Mouse (Mus musculus) bone marrow macrophage, adult 2 months (primary cell): ENCODE data around the gene Btn1a1. TPM values are rescaled to one million over a fixed set of nuclear protein-coding genes. Genes with fewer than 3 reads are reported as not detected.

Source experiments
- H3K27ac ChIP-seq: 2 replicates; pipeline ENCODE4 v1.5.1; 2012; ENCODE audit warnings: low read depth, low read length; ENCODE audit not compliant: insufficient read depth
- H3K4me1 ChIP-seq: 2 replicates; pipeline ENCODE4 v1.6.1; 2012; ENCODE audit warnings: low read length; ENCODE audit not compliant: control insufficient read depth, insufficient read depth
- H3K4me3 ChIP-seq: 2 replicates; pipeline ENCODE4 v1.5.1; 2012; ENCODE audit warnings: mild to moderate bottlenecking, low read length, moderate library complexity; ENCODE audit not compliant: insufficient read depth
- CTCF ChIP-seq: IDR thresholded peaks from 2 replicates; pipeline ENCODE4 v1.5.1; 2012; ENCODE audit warnings: low read depth, mild to moderate bottlenecking, low read length, moderate library complexity
- POLR2A ChIP-seq: IDR thresholded peaks from 2 replicates; pipeline ENCODE4 v1.6.1; 2012; ENCODE audit warnings: mild to moderate bottlenecking, low read depth, low read length, borderline replicate concordance
- polyA plus RNA-seq: library from polyadenylated mRNA; stranded (reverse); fragments of >200 nt; gene quantifications from 2 replicates; pipeline ENCODE4 v1.2.4, GENCODE M21; 2012; ENCODE audit not compliant: missing spikeins, insufficient read depth, insufficient read length

Btn1a1 gene
- polyA plus RNA-seq, 1 experiment = not detected

DNA sequence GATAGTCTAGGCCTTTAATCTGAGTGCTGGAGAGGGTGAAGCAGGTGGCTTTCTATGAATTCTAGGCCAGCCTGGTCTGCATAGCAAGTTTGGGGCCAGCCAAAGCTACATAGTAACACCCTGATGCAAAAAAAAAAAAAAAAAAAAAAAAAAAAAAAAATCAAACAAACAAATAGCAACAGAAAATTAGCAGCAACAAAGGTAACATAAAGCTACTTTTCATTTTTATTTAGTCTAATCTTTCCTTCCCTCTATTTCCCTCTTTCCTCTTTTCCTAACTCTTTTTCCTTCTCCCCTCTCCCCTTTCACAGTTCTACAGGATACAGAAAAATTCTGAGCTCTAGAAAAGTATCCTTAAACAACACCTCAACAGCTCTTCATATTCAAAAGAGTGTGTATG, 3.0 kb downstream of the Btn1a1 start:
- no peak overlapping the region for H3K4me3 ChIP-seq
- no peak overlapping the region for H3K27ac ChIP-seq
- no peak for TF ChIP-seq POLR2A
- TF ChIP-seq CTCF = no peak
- peaks cover 2% of the 10 kb centered on the region for H3K4me1 ChIP-seq

DNA sequence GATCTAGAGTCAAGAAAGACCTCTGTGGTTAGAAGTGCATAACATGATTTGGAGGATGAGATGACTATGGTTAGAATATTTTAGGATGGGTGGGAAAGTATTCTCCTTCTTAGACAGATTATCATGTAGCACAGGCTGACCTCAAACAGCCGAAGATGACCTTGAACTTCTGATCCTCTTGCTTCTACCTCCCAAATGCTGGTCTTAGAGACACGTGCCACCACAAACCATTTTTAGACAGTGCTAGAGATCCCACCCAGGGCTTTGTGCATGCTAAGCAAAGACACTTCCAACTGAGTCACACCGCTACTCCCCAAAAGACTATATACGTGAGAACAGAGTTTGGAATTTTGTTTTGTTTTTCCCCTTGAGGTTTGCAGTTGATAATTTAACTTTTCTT, 3.6 kb downstream of the Btn1a1 start:
- TF ChIP-seq CTCF (no peak), POLR2A (no peak)
- peaks cover 2% of the 10 kb centered on the region for H3K4me1 ChIP-seq
- H3K27ac ChIP-seq = no peak overlapping the region
- no peak overlapping the region for H3K4me3 ChIP-seq

DNA sequence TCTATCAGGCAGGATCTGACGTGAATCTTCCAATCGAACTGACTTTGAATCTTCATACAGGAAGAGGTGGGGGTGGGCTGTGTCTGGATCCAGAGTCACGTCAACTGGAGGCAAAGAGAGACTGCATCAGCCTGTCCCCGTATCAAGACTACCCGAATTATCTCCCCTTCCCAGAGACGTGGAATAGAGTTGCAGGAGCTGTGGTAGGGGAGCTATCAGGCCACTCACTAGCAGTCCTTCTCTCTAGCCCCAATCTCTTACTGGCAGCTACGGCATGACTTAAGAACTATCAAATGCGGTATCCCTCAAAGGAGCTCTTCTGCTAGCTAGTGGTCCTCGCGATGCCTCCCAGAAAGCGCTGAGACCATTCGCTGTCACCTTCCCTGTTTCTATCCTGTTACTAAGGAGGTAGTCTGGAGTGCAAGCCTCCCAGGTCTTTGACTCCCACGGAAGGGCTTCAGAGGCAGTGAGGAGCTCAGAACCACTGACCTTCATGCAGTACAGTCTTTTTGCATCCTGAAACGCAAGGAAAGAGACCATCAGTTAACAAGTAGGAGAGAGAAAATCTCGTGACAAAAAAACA, 6.3 kb downstream of the Btn1a1 start:
- Histone ChIP-seq H3K4me1 (no peaks in the 10 kb centered on the region), H3K27ac (no peak overlapping the region), H3K4me3 (no peak overlapping the region)
- no peak for TF ChIP-seq POLR2A
- TF ChIP-seq CTCF = no peak

DNA sequence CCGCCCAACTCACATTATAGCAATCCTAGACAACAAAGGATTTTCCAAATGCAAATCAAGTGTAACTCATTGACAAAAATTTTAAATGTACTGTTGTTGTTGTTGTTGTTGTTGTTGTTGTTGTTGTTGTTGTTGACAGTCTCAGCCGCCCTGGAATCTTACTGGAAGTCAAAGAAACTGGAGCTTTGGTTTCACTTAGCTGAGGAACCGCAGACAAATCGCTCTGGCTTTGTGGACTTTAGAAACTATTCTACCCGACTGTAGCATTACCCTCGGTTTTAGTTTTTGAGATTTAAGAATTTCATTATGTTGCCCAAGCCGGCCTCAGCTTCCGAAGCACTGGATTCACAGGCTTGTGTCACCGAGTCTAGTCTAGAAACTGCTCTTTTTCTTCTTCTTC, 11.8 kb downstream of the Btn1a1 start:
- peak overlapping the region; percentile 22; the same call in 1 of the 2 replicates for H3K27ac ChIP-seq
- 0 out of 2 replicates have a peak, but pooled peaks cover 2% of the 10 kb centered on the region for H3K4me1 ChIP-seq
- TF ChIP-seq POLR2A = no peak
- TF ChIP-seq CTCF = no peak
- peak overlapping the region; percentile 56 for H3K4me3 ChIP-seq

DNA sequence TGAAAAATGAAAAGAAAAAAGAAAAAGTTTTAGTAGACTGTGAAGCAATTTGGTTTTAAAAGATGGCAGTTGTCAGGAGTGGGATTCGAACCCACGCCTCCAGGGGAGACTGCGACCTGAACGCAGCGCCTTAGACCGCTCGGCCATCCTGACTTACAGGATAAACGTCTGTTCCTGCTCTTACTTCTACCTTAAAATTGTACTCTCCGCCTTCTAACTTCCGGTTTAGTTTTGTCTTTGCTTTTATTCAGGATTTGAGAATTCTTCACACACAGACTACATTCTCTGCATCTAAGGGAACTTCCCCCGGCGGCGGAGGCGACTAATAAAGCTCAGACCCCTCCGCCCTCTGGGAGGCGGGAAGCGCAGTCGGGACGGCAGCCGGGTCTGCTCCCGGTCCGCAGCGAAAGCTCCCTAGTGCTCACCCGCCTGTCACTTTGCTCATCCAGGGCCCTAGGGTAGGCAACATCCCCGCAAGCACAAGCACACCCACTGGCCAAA, 12.3 kb downstream of the Btn1a1 start:
- Histone ChIP-seq H3K27ac (peak overlapping the region; percentile 22), H3K4me3 (peak overlapping the region; percentile 56), H3K4me1 (0 out of 2 replicates have a peak, but pooled peaks cover 2% of the 10 kb centered on the region)
- no peak for TF ChIP-seq POLR2A
- TF ChIP-seq CTCF = no peak

DNA sequence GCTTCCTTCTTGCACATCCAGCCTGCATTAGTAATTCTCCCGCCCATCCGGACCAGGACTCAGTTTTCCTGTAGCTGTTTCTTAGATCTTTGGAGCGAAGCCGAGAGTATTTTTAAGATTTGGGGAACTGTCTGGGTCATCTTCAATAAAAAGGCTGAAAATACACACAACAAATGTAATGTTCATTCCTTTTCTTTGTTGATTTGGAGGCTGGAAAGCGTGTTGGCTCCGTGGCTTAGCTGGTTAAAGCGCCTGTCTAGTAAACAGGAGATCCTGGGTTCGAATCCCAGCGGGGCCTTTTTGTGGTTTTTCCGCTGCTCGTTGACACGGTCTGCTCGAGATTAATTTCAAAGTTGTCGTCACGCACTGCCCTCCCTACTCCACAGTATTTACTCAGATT, 15.3 kb downstream of the Btn1a1 start:
- peaks cover 2% of the 10 kb centered on the region; the same call in 1 of the 2 replicates for H3K4me1 ChIP-seq
- TF ChIP-seq CTCF (no peak), POLR2A (no peak)
- peak overlapping the region; percentile 58 for H3K4me3 ChIP-seq
- H3K27ac ChIP-seq = peak overlapping the region; percentile 4; the same call in 1 of the 2 replicates

DNA sequence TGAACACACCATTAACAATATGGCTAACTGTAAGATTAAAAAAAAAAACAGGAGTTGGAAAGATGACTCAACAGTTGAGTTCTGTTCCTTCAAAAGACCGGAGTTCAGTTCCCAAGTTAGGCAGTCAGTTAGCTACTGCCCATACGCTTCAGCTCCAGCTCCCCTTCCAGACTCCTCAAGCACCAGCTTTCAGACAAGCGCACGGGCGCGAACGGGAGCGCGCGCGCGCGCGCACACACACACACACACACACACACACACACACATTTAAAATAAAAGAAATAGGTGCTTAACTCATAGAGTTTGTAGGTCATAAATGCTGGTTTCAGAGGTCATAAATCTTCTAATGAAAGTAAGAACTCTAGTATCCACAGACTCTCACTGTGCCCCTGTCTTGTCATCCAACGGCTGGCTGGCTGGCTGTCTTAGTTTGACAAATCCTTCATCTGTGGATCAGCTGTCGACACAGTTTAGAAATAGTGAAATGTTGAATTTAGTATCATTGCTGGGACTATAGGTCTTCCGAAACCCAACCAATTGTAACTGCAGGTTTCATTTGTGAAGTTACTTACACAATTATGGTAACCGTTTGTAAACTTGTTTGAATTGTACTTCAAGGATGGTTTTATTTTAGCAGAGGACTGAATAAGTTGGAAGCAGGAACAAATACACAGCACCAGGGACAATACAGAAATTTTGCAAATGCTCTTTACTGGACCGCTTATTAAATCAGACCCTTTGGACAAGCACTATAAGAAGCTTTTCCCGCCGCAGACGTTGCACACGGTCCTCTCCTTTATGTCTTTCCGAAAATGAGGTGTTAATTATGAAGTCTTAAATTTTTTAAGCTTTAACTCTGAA, 16.2 kb downstream of the Btn1a1 start:
- TF ChIP-seq POLR2A = no peak
- no peak for TF ChIP-seq CTCF
- Histone ChIP-seq H3K27ac (0 out of 2 replicates have a peak overlapping the region, but pooled peaks have one; percentile 8), H3K4me1 (peaks cover 4% of the 10 kb centered on the region), H3K4me3 (peak overlapping the region; percentile 58)

DNA sequence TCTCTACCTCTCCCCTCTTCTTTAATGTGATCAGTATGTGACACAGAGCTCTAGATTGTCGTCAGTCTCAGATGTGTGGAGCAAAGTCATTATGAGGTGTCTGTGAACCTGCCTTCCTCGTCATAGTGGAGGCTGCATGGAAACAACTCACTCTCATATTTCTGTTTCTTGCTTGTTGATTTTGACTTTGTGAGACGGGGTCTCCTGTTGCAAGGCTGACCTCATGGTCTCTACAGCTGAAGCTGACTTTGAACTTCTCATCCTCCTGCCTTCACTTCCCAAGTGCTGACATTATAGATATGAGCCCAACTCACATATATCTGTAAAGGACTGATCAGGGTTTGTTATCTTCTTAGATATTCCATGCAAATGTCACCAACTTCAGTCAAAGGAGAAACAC, 16.9 kb downstream of the Btn1a1 start:
- TF ChIP-seq POLR2A (no peak), CTCF (no peak)
- Histone ChIP-seq H3K4me3 (no peak overlapping the region), H3K4me1 (peaks cover 6% of the 10 kb centered on the region), H3K27ac (no peak overlapping the region)

DNA sequence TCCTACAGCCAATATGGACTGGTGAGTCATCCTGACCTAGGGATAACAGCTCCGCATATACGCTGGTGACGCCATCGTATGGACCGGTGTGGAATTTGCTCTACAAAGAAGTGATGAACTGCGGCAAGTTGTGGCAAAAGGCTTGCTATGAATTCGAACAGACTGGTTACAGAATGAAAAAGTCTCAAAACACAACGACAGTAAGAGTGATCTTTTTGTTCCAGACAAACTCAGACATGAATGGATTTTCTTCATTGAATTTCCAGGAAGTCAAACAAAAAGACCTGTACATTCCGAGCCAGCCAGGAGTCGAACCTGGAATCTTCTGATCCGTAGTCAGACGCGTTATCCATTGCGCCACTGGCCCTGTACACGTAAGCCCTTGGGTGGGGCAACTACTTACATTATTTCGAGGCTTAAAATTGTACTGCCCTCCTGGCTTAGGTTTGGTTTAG, 19.2 kb downstream of the Btn1a1 start:
- Histone ChIP-seq H3K4me1 (peaks cover 6% of the 10 kb centered on the region), H3K27ac (no peak overlapping the region)
- TF ChIP-seq CTCF = no peak
- no peak for TF ChIP-seq POLR2A

More for the DNA sequence above, 19.2 kb downstream of the Btn1a1 start:
- H3K4me3 ChIP-seq = peak overlapping the region; percentile 75
